Mouse (Mus musculus): ENCODE data around the gene Invs.

DNA sequence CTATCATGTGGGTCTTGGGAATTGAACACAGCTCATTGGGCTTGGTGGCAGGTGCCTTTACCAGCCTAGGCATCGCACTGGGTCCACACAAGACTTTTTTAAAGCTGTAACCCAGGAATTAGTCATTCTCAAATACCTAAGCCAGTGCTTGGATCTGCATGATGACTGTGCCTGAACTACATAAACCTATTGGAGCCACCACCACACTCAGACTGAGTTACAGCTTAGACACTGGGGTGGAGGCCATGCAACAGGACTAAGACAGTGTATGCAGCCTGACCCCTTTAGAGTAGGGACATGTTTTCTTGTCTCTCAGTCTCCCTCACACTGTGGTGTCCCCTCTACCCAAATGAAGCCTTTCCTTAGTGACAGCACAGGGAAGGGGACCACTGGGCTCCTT, 143.1 kb downstream of the Invs start:
- TF ChIP-seq CTCF (IDR thresholded peaks at IDR 0.05) = no peak
- TF ChIP-seq POLR2A (IDR thresholded peaks at IDR 0.05; ENCODE audit: insufficient read depth, low read depth, low read length) = no peak
- no peak for TF ChIP-seq EP300 (IDR thresholded peaks at IDR 0.05; ENCODE audit: insufficient read depth, low read depth, low read length)
